Mouse (Mus musculus): ENCODE data around the gene Fign.

DNA sequence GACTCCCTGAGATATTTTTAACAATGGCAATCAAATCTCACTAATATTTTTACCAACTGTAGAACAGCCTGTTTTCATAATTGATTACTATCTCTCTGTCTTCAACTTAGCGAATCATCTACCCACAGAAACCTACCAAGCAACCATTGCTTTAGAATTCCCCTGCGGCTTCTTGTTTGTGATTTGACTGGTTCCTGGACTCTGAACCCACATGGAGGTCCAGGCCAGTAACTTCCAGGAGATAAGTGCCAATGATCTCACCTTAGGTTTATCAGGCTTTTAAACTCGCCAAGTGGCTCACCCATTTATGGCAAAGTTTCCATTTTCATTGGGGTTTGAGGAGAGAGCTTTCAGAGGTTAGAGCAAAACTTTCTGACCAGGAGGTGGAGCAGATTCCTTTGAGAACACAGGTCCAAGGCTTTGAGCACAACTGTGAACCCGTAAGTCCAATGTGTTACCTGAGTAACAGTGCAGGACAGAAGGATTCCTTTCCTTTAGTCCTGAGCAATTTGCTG lies 172.1 kb downstream of the Fign start:
- TF ChIP-seq CTCF (IDR thresholded peaks at IDR 0.05) = peak; percentile 20
- TF ChIP-seq EP300 (IDR thresholded peaks at IDR 0.05) = no peak

Measured in lung, postnatal 0 days (tissue).